Mouse (Mus musculus) heart, adult 8-10 months (tissue): ENCODE data around the gene Fndc11. TPM values are rescaled to one million over a fixed set of nuclear protein-coding genes. Genes with fewer than 3 reads are reported as not detected.

ENCODE experiments used
- DNase-seq: peaks from one replicate; pipeline ENCODE4 v3.0.0; 2022; ENCODE audit warnings: low spot score
- total RNA-seq, 4 experiments: library from RNA; stranded (reverse); gene quantifications; 2 replicates each; pipeline ENCODE4 v1.2.4; 2022

Gene Fndc11
- total RNA-seq, 4 experiments from 2014 or later, result not detected

- no peak for DNase-seq
These were observed 47.0 kb downstream of the Fndc11 start for GRCm38 (mm10) chr2:181266839-181267238.

DNA sequence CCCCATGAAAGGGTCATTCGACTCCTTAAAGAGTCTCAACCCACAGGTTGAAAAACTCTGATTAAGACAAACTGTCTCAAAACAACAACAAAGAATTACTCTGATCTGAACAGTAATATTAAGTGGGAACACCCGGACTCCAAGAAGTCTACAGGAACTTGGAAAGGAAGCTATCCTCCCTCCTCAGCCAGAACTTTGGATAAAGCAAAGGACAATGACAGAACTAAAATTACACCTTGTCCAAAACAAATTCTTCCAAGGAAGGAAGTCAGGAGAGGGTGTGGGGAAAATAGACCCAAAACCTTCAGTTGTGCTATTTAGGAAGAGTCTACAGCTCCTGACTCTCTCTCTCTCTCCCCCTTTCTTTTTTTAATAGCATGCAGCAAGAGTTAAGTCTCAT is 52.3 kb downstream of the Fndc11 start:
- peak; percentile 58 for DNase-seq

Other genes with a start within 250 kb of the Fndc11 start
- under 1 TPM; 0.19 to 0.75 (median 0.28) TPM for gene Col20a1, start 233.5 kb upstream of the Fndc11 start, total RNA-seq
- gene Chrna4, start 176.5 kb upstream of the Fndc11 start, total RNA-seq, result not detected
- gene Kcnq2, start 84.7 kb upstream of the Fndc11 start, total RNA-seq, result under 1 TPM in 3 of 4 experiments, not detected in 1; 0.06 to 0.12 (median 0.09) TPM
- gene Eef1a2, start 63.0 kb upstream of the Fndc11 start, total RNA-seq, result 1,000 to 10,000 TPM; 1,613 to 1,715 (median 1,670) TPM
- 10 to 100 TPM; 45.3 to 54.3 (median 52.4) TPM for gene Ppdpf, start 32.8 kb upstream of the Fndc11 start, total RNA-seq
- not detected for gene Ptk6, start 17.2 kb upstream of the Fndc11 start, total RNA-seq
- under 1 TPM; 0.30 to 0.46 (median 0.38) TPM for gene Srms, start 6.8 kb upstream of the Fndc11 start, total RNA-seq
- 1 to 10 TPM; 7.9 to 9.5 (median 9.0) TPM for gene Helz2, start 22.0 kb downstream of the Fndc11 start, total RNA-seq
- 1 to 10 TPM; 6.9 to 8.8 (median 7.7) TPM for gene Gmeb2, start 68.0 kb downstream of the Fndc11 start, total RNA-seq
- under 1 TPM in 2 of 4 experiments, not detected in 2; 0.30 to 0.47 TPM for gene Stmn3, start 94.5 kb downstream of the Fndc11 start, total RNA-seq
- gene Rtel1, start 99.7 kb downstream of the Fndc11 start, total RNA-seq, result 10 to 100 TPM in 2 of 4 experiments, 1 to 10 TPM in 2; 8.1 to 13.0 (median 10.0) TPM
- 10 to 100 TPM; 17.4 to 22.9 (median 18.1) TPM for gene Zgpat, start 144.9 kb downstream of the Fndc11 start, total RNA-seq
- gene Arfrp1, start 145.4 kb downstream of the Fndc11 start, total RNA-seq, result 10 to 100 TPM; 50.2 to 56.0 (median 53.9) TPM
- 1 to 10 TPM; 4.6 to 5.1 (median 4.8) TPM for gene Lime1, start 160.1 kb downstream of the Fndc11 start, total RNA-seq
- gene Zbtb46, start 239.4 kb downstream of the Fndc11 start, total RNA-seq, result 10 to 100 TPM in 2 of 4 experiments, 1 to 10 TPM in 2; 8.9 to 11.5 (median 10.5) TPM